Mouse (Mus musculus) bone marrow, adult 2 months (tissue): Measurements from ENCODE around the gene Cc2d1b. TPM values are rescaled to one million over a fixed set of nuclear protein-coding genes. Genes with fewer than 3 reads are reported as not detected.
A peak's percentile ranks its signal among the peaks of the same experiment; 100 is the strongest.

Source experiments
- H3K27ac ChIP-seq: fragments of 200-500 bp; 2 replicates; pipeline ENCODE4 v1.5.1; 2012; ENCODE audit warnings: low read depth, mild to moderate bottlenecking, control low read depth, inconsistent platforms, low read length; ENCODE audit not compliant: control insufficient read depth, poor library complexity, insufficient read depth
- H3K4me1 ChIP-seq: fragments of 200-500 bp; 2 replicates; pipeline ENCODE4 v1.6.1; 2011; ENCODE audit warnings: low read length; ENCODE audit not compliant: control insufficient read depth, insufficient read depth
- H3K4me3 ChIP-seq: fragments of 200-500 bp; replicated peaks from 2 replicates; pipeline ENCODE3; 2011; ENCODE audit warnings: mild to moderate bottlenecking, low read depth, low read length, control low read depth; ENCODE audit not compliant: control insufficient read depth
- CTCF ChIP-seq: fragments of 200-500 bp; IDR thresholded peaks from 2 replicates; pipeline ENCODE4 v1.5.1; 2011; ENCODE audit warnings: low read length, control low read depth; ENCODE audit not compliant: control insufficient read depth, insufficient read depth
- POLR2A ChIP-seq: fragments of 200-500 bp; IDR thresholded peaks from 2 replicates; pipeline ENCODE4 v1.6.1; 2011; ENCODE audit warnings: low read depth, mild to moderate bottlenecking, control low read depth, low read length, borderline replicate concordance; ENCODE audit not compliant: control insufficient read depth
- WGBS: fragments of 180-500 bp; shearing (Covaris S2); methylation state at CpG from one replicate; pipeline ENCODE4 v1.1.7; 2018; 5-methylcytosine and 5-hydroxymethylcytosine counted together
- polyA plus RNA-seq: library from polyadenylated mRNA; stranded (reverse); fragments of >200 nt; gene quantifications from 2 replicates; pipeline ENCODE4 v1.2.4, GENCODE M21; 2011; ENCODE audit warnings: low replicate concordance; ENCODE audit not compliant: missing spikeins, insufficient read depth, insufficient read length

Cc2d1b gene
- polyA plus RNA-seq, 1 experiment, result 48.4 TPM

GRCm38 (mm10) chr4:108608651-108609050 lies 11.1 kb upstream of the Cc2d1b start:
- 88% methylated on average over 3 of the region's 3 CpGs for WGBS
- H3K27ac ChIP-seq, result no peak overlapping the region
- TF ChIP-seq POLR2A (no peak), CTCF (no peak)
- no peaks in the 10 kb centered on the region for H3K4me1 ChIP-seq
- no peak overlapping the region for H3K4me3 ChIP-seq

GRCm38 (mm10) chr4:108610935-108611334 lies 8.8 kb upstream of the Cc2d1b start:
- Histone ChIP-seq H3K4me3 (no peak overlapping the region), H3K27ac (no peak overlapping the region), H3K4me1 (no peaks in the 10 kb centered on the region)
- WGBS, result 89% methylated on average over 5 of the region's 5 CpGs
- TF ChIP-seq POLR2A (no peak), CTCF (no peak)

- WGBS, result 81% methylated on average over 4 of the region's 4 CpGs
- Histone ChIP-seq H3K27ac (no peak overlapping the region), H3K4me1 (peaks cover 3% of the 10 kb centered on the region; the same call in 1 of the 2 replicates), H3K4me3 (no peak overlapping the region)
- TF ChIP-seq CTCF (no peak), POLR2A (no peak)
These were observed 1.2 kb upstream of the Cc2d1b start for GRCm38 (mm10) chr4:108618586-108618985.

GRCm38 (mm10) chr4:108619165-108619564 lies 575 bp upstream of the Cc2d1b start:
- peak overlapping the region; percentile 43 for H3K27ac ChIP-seq
- WGBS, result 4% methylated on average over 10 of the region's 10 CpGs
- peaks cover 3% of the 10 kb centered on the region; the same call in 1 of the 2 replicates for H3K4me1 ChIP-seq
- TF ChIP-seq POLR2A, result no peak
- no peak for TF ChIP-seq CTCF
- peak overlapping the region; percentile 92 for H3K4me3 ChIP-seq

DNA sequence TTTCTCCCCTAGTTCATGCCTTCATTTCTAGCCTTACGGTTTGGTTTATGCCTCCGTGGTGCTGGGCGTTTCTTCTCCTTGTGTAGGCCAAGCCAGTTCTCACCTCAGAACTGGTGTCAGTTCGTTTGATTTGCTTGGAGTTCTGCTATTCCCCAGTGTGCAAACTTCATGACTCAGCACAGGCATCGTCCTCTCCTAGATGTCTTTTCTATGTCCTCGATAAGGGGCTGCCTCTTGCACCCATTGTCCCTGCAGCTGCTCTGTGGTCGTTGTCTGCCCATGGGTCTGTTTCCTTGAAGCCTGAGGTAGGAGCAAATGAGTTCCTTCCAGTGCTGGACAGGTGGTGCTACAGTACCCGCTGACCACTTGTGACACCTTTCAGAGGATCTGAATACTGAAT lies 796 bp downstream of the Cc2d1b start:
- peaks cover 3% of the 10 kb centered on the region; the same call in 1 of the 2 replicates for H3K4me1 ChIP-seq
- H3K27ac ChIP-seq, result no peak overlapping the region
- TF ChIP-seq CTCF (no peak), POLR2A (no peak)
- peak overlapping the region; percentile 92 for H3K4me3 ChIP-seq
- 11% methylated on average over 8 of the region's 8 CpGs for WGBS

- no peak overlapping the region for H3K4me3 ChIP-seq
- WGBS, result 87% methylated on average over 6 of the region's 6 CpGs
- H3K4me1 ChIP-seq, result peaks cover 3% of the 10 kb centered on the region; the same call in 1 of the 2 replicates
- H3K27ac ChIP-seq, result no peak overlapping the region
- no peak for TF ChIP-seq POLR2A
- TF ChIP-seq CTCF, result no peak
These were observed 1.8 kb downstream of the Cc2d1b start for GRCm38 (mm10) chr4:108621504-108621903.

GRCm38 (mm10) chr4:108627066-108627465 lies 7.3 kb downstream of the Cc2d1b start:
- Histone ChIP-seq H3K4me1 (no peaks in the 10 kb centered on the region), H3K27ac (no peak overlapping the region), H3K4me3 (no peak overlapping the region)
- TF ChIP-seq POLR2A (no peak), CTCF (no peak)
- WGBS, result 84% methylated on average over 5 of the region's 5 CpGs

DNA sequence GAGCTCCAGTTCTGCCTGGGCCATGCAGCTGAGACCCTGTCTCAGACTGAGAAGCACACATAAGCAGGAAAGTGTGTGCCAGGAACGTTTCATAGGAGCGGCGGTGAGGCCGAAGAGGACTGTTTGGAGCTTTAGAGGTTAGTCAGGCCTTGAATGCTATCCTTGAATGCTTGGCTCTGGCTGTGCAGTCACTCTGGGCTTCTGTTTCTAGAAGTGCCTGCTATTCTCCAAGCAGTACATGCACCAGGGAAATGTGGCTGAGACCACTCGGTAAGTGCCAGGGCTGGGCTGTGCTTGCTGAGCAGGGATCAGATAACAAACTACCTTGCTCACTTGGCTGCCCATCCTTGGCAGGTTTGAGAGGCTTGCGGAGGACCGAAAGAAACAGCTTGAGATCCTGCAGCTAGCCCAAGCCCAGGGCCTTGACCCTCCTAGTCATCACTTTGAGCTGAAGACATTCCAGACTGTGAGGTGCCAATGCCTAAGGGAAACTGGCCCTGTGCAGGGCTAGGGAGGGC lies 9.7 kb downstream of the Cc2d1b start:
- H3K4me3 ChIP-seq, result no peak overlapping the region
- H3K4me1 ChIP-seq, result no peaks in the 10 kb centered on the region
- no peak overlapping the region for H3K27ac ChIP-seq
- 93% methylated on average over 7 of the region's 7 CpGs for WGBS
- no peak for TF ChIP-seq POLR2A
- TF ChIP-seq CTCF, result no peak

DNA sequence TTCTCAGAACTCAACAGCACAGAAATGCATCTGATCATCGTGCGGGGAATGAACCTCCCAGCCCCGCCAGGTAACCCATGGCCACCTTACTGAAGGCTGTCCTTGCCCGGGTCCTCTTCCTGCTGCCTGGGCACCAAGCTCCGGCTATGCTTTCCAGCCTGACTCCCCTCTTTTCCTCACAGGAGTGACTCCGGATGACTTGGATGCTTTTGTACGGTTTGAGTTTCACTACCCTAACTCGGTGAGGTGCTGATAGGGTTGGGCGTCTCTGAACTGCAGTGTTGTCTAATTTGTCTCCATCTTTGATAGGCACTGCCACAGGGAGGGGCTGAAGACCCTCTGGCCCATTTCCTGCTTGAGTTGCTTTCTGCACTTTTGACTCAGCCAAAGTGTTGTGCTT lies 10.4 kb downstream of the Cc2d1b start:
- Histone ChIP-seq H3K27ac (no peak overlapping the region), H3K4me1 (no peaks in the 10 kb centered on the region), H3K4me3 (no peak overlapping the region)
- TF ChIP-seq POLR2A, result no peak
- TF ChIP-seq CTCF, result no peak
- 87% methylated on average over 9 of the region's 9 CpGs for WGBS
